Mouse (Mus musculus) heart, postnatal 4 days (tissue): ENCODE measurements at regions not wholly inside any gene's neighbourhood (a gene's known extent, or its start where the extent isn't known, plus 50 kb on each side); places are given as distances from the start of the nearest gene placed in this dataset.

ENCODE experiments used
- DNase-seq: peaks from one replicate; pipeline ENCODE4 v3.0.0; 2021

DNA sequence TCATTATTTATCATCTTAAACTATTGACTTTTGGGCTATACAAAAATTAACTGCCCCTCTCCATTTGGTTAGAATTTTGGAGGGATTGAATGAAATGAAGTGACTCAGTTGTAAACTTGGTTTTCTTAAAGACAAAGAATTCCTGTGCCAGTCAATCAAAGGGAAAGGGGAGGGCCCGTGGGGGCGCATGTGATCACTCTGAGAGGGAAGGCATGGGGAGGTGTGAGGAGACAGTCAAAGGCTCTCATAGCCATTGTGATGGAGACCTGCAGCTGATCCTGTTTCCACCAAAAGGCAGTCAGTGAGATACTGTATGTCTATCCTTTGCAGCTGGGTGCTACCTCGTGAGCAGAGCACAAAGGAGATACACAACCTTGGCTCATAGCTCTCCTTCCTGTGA is 156.6 kb upstream of the Slc24a2 start:
- no peak for DNase-seq

GRCm38 (mm10) chr4:87386271-87386670 is 156.0 kb upstream of the Slc24a2 start:
- DNase-seq: no peak

- no peak for DNase-seq
Observed at GRCm38 (mm10) chr4:87385221-87385739, 155.0 kb upstream of the Slc24a2 start.

- DNase-seq: no peak
Observed at GRCm38 (mm10) chr4:87384469-87385044, 154.3 kb upstream of the Slc24a2 start.

GRCm38 (mm10) chr4:87380716-87381115 is 150.4 kb upstream of the Slc24a2 start:
- no peak for DNase-seq

GRCm38 (mm10) chr4:87379516-87380173 is 149.4 kb upstream of the Slc24a2 start:
- no peak for DNase-seq

DNA sequence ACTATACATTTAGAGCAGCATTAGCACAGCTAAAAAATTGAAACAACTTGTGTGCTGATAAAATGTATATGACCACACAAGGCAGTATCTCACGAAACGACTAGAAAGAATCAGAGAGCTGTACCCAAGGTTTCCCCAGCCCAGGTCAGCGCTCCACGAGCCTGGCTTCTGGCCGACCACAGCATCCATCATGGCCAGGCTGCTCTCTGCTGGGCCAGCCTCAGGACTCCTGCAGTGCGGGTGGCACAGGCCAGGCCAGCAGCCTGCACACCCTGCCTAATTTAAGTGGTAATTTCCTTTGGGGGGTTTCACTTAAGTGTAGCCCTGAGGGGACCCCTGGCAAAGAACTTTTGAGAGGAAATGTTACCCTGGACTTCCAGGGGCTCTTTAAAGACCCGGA is 141.7 kb upstream of the Slc24a2 start:
- DNase-seq: no peak

DNA sequence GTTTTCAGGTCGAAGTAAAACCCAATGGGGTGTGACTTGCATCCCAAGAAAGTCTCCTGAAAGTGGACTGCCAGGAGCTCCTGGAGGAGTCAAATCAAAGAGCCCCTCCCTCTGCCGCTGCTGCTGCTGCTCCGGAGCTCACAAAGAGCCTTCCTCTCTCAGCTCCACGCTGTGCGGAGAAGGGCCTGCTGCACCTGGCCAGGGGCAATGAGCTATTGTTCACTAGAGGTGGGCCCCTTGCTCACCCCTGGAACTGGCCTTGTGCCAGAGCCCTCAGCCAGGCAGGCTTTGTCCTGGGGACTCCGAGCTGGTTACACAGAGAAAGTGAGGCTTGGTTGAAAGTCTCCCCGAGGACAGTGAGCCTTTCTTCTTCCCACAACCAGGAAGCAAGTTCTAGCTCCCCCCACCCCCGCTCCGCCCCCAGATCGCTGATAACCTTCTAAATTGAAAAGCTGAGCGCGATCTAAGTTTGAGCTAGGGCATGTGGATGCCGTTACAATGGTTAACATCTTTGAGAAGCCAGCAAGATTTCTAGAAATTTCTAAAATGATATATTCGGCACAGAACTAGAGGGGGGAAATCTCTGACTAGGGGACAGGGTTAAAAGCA is 139.5 kb upstream of the Slc24a2 start:
- DNase-seq: peak; percentile 21

DNA sequence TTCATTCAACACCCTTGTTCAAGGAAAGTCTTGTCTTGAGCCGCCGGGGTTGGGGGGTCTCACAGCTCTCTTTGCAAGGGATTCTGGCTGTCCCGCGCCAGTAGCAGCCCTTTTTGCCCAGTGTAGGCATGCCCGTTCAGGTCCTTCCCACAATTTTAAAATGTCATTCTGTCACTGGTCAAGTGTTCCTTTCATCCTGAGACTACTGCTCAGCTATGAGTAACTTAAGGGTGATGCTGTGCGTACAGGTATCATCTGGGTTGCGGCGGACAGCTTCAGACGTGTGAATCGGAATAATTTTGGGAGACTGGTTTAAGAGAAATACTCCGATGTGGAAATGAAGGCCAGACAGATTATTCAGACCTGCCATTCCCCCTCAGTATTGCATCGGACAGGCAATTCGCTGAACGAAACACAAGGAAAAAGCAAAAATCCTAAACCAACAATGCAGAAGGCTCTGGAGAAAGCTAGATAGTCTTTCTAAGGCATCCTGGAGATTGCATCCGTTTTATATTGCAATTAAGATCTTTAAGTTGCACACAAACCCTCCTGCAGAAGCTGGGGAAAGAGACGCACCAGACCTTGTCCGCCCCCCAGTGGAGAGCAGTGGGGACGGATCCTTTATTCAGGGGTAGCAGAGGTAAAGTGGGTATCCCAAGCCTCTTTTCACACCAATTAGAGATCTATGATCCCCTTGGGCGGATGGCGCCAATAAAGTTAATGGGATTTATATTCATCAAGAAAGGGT is 138.3 kb upstream of the Slc24a2 start:
- peak; percentile 71 for DNase-seq

- peak; percentile 91 for DNase-seq
Observed at GRCm38 (mm10) chr4:87367732-87368412, 137.6 kb upstream of the Slc24a2 start.

GRCm38 (mm10) chr4:87362201-87362600 is 131.9 kb upstream of the Slc24a2 start:
- peak; percentile 47 for DNase-seq

DNA sequence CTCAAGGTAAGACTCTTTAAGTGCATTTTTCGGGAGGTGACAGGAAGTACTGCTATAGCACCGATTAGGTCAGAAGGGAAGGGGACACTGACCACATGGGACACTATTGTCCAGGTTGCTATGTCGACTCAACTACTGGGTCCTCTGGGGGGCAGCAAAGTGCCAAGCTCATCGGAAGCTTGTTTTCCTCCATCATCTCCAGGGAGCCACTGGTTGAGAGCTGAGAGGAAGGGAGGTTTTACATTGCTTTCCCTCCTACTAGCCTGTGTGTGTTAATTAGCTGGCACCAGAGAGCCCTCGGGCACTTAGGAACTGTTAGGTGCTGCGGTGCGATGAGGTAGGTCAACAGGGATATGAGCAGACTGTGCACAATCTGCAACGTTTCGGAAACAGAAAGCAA is 129.2 kb upstream of the Slc24a2 start:
- peak; percentile 59 for DNase-seq

- no peak for DNase-seq
Observed at GRCm38 (mm10) chr4:87359004-87359403, 128.7 kb upstream of the Slc24a2 start.

GRCm38 (mm10) chr4:87332968-87333367 is 102.7 kb upstream of the Slc24a2 start:
- no peak for DNase-seq

DNA sequence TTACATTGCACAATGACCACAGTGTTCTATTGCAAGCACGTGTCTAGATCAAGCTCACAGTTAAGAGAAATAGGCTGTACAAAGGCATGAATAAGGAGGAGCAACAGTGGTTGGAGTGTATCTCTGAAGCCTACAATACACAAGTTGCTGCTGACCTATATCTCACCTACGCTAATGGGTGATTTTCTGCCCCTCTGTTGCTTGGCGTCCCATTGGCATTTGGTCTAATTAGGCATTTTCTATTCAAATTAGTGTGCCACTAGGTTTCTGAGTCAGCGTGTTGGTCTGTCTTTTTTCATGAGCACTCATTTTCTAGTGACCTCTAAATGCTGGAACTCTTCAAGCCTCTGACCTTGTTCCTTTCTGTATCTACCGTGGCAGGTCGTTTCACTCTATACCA is 98.9 kb upstream of the Slc24a2 start:
- DNase-seq: no peak

- DNase-seq: no peak
Observed at GRCm38 (mm10) chr4:87321726-87322349, 91.6 kb upstream of the Slc24a2 start.

DNA sequence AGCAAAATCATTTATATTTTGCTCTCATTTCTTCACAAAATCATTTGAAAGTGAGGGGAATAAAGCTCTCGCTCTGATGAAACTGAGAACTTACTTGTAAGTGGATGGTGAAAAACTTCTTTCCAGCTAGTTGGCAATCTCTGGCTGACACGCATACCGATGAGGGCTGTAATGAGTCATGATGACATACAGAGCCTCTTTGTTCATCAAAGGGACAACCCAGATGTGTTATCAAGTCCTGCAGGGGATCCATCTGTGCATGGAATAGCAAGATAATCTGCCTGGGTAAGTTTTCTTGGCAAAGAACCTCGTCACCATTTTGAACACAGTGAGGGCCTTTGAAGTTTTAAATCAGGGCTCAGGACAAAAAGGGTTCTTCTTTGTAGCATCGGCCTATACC is 67.9 kb upstream of the Slc24a2 start:
- no peak for DNase-seq

GRCm38 (mm10) chr4:87294538-87294937 is 64.3 kb upstream of the Slc24a2 start:
- no peak for DNase-seq
